Mouse (Mus musculus): ENCODE measurements around the gene Nfix.

- TF ChIP-seq CTCF (IDR thresholded peaks at IDR 0.05; ENCODE audit: low read depth) (peak; percentile 51), EP300 (optimal IDR thresholded peaks at IDR 0.05) (no peak)
Observed at GRCm38 (mm10) chr8:84832759-84833742, 32.9 kb upstream of the Nfix start.

Measured in stomach, postnatal 0 days (tissue).